Mouse (Mus musculus) cerebellum, adult 8-10 months (tissue): ENCODE results near the gene Lmln.
"Not testable (repeated sequence)": the region's sequence is repeated elsewhere in the genome, so short reads cannot be mapped to it uniquely, and the experiment has no call there.

Experiments
- DNase-seq: peaks from one replicate; pipeline ENCODE4 v3.0.0; 2022

Gene Lmln

DNA sequence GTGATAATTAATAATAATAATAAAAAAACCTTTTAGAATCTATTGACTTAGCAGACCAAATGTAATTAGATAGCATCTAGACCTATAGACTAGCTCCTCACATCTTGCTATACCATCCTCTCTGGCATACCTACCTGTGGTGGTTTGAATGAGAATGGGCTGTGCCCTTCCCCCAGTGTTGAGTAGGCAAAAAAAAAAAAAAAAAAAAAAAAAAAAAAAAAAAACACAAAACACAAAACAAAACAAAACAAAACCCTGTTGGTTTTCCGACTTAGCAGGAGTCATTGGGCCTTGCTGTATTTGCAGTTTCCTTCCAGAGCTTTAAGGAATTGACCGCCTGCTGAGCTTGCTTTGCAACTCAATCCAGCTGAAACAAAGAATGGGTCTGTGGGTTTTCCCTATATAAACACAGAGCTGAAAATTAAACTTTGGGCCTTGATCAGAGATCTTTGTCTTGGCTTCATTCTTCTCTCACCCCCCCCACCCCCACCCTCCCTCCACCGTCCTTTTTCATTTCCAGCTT lies 79.5 kb downstream of the Lmln start:
- DNase-seq: no peak

DNA sequence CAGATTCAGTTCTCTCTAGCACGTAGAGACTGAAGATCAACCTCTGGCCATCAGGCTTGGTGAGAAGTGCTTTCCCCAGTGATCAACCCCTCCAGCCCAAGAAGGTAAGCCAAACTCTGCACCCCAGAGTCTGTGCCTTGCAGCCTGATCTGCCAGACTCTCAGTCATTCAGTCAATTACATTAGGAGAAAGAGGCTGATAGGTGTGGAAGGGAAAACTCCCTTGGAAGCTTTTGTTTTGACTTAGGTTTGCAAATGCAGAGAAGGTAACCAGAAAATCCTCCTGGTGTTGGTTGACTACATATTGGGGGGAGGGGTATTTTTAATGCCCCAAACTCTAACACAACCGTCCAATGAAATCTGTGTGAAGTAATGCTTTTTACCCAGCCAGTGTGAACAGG lies 81.1 kb downstream of the Lmln start:
- DNase-seq: no peak

DNA sequence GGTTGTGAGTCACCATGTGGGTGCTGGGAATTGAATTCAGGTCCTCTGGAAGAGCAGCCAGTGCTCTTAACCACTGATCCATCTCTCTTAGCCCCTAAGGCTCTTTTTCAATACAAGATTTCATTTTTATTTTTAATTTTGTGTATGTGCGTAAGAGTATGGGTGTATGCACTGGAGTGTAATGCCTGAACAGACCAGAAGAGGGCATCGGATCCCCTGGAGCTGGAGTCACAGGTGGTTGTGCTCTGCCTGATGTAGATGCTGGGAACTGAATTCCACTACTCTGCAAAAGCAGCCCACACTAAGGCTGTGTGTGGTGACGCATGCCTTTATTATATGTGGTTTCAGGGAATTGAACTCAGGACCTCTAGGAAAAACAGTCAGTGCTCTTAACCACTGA lies 83.9 kb downstream of the Lmln start:
- DNase-seq: no peak

DNA sequence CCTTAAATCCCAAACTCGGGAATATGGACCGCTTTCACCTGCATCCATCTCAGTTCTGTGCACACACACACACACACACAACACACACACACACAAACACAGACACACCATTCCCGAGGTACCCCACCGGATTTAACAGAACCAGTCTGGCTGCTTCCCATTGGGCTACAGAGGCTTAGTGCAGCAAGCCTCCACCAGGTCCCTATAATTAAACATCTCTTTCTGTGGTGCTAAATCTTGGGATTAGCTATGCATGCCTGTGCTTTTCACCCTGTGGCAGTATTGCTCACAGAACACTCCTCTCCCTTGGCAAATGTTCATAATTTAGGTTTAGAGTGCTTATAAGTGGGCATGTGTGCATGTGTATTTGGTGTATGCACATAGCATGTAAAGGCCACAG lies 85.8 kb downstream of the Lmln start:
- DNase-seq: no peak

DNA sequence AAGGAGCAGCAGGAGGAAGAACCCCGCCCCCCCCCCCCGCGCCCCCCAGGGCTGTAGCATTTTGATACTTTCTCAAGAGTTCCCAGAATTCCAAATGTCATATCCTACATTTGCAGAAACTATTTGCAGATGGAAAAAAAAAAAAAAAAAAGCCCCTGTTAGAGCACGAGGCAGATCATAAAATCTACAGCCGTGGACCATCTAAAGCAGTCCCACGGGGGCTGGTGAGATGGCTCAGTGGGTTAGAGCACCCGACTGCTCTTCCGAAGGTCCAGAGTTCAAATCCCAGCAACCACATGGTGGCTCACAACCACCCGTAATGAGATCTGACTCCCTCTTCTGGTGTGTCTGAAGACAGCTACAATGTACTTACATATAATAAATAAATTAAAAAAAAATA lies 88.6 kb downstream of the Lmln start:
- DNase-seq: not testable (repeated sequence)

DNA sequence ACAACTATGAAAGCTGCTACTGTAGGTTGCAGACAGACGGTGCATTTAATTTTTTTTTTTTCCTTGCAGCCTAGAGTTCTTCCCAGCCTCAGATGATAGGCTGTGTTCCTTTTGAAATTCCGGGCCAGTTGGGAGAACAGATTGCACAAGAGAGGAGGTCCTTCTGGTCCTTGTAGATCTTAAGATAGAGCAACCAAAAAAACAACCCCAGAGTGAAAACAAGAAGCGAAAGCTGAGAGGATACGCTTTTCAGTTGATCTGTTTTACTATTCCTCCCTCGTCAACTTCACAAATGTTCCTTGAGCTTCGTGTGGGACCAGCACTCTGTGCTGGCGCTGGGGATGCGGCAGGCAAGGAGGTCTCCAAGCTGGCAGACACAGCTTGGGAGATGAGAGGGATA lies 89.2 kb downstream of the Lmln start:
- DNase-seq: peak; percentile 26

DNA sequence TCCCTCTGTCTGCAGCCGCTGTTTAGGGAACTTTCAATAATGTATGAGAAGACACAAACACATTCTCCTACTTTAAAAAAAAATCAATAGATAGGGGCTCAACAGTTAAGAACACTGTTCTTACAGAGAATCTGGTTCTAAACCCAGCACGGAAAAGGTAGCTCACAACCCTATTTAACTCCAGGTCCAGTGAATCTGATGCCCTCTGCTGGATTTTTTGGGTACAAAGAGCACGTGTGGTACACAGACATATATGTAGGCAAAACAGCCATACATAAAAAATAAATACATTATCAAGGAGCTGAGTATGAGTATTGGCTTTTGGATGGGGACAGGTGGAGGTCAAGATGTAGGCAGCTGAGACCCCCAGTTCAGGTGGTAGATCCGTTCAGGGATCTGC lies 92.7 kb downstream of the Lmln start:
- no peak for DNase-seq

DNA sequence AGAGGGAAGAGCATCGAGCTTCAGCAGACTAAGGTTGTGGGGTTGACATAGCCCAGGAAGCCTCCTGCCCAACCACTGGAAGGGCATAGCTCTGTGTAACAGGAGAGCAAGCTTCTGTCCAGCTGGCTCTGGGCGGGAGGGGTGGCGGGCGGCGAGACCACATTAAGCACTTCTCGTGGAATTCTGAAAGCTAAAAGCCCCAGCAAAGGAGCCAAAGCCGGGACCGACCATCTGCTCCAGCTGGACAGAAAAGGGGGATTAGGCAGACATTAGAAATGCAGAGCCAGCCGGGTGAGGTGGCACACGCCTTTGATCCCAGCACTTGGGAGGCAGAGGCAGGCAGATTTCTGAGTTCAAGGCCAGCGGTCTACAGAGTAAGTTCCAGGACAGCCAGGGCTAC lies 95.7 kb downstream of the Lmln start:
- no peak for DNase-seq

DNA sequence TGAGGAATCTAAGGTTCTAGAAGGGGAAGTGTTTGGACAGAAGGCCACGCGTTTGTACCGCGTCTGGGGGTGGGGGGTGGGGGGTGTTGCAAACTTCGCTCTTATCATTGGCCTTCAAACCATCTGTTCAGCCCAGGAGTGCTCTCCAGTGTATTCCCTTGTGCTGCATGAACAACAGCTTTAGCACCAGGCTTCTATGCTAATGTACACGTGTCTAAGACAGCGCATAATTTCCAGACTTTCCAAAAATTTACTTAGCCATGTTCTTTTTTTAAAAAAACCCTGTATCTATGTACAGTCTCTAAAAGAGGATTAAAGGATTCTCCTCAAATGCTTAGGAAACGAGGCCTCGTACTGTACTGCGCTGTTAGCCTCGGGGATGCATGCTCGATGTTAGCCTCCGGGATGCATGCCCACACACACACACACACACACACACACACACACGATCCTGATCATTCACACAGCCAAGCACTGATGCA lies 96.3 kb downstream of the Lmln start:
- DNase-seq: no peak

DNA sequence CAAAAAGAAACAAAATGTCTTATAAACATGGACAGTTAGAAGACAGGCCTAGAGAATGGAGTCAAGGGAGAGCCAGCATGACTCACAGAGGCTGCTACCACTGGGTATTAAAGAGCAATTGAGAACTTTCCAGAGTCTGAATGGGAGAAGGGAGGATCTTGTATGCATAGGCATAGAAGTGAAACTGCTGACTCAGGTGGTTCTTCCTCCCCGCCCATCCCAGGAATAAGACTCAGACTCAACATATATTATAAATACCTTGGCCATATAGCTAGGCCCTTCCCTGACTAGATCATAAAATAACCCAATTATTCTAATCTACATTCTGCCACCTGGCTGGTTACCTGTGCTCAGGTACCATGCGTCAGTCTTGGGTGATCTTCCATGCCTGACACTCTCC lies 97.0 kb downstream of the Lmln start:
- no peak for DNase-seq

DNA sequence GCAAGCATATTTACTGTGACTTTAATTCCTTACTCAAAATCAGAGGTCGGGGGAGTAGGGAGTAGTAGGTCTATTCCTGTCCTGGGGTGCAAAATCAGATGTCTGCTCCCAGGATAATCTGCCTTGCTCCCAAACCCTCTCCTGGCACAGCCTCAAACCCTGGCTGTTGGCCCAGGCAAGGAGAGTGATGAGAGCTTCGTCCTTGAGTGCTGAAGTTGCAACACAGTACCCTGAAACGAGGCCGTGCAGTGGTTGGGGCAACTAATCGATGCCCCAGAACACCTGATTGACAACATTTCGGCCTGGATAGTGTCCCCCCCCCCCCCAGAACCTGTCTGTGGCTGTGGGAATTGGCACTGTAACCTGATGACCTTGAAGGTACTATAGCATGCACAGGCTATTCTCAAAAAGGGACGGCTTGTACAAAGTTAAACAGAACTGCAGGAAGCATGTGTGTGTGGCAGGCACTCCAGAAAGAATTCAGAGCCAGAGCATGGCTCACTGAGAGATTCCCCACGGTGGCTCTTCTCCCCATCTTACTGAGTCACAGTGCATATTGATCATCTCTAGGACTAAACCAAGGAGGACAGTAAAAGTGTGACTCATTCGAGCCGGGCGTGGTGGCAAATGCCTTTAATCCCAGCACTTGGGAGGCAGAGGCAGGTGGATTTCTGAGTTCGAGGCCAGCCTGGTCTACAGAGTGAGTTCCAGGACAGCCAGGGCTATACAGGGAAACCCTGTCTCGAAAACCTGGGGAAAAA lies 101.2 kb downstream of the Lmln start:
- no peak for DNase-seq

DNA sequence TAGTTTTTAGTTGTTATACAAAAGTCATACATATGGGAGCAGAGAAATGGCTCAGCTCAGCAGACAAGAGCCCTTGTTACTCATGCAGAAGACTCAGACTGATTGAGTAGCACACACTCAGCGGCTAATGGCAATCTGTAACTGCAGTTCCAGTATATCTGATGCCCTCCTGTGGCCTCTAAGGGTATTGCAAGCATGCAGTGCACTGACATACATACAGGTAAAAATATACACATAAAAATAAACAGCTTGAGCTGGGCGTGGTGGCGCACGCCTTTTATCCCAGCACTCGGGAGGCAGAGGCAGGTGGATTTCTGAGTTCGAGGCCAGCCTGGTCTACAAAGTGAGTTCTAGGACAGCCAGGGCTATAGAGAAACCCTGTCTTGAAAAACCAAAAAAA lies 104.0 kb downstream of the Lmln start:
- not testable (repeated sequence) for DNase-seq

DNA sequence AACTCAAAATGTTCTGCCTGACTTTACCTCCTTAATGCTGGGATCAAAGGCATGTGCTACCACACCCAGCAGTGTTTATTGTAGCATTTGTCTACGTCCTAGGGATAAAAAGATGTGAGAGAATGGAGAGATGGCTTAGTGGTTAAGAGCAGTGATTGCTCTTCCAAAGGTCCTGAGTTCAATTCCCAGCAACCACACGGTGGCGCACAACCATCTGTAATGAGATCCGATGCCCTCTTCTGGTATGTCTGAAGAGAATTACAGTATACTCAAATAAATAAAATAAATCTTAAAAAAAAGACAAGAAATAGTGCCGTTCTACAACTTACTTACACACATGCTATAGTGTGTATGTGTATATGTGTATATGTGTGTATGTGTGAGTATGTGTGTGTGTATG lies 105.2 kb downstream of the Lmln start:
- no peak for DNase-seq

DNA sequence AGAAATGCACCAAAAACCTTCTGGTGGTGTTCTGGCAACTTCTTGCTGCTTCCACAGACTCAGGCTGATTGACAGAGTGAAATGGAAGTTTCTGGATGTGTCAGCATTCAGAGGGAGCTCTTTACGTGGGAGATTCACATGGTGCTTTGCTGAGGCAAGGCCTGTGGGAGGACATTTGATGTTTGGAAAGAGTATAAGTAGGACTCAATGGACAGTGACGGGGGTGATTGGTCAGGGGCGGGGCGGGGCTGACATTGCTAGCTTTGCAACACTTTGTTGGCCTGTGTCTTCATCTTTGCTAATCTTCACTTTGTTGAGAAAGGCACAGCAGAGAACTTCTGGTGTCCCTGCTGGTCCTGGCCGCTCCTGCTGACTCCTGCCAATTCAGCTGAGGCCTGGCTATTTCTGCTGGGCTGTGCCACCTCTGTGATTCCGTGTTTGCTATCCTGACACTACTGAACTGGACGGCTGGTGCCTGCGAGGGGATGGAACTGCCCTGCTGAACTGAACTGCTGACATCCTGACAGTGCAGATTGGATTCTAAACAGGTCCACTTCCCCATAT lies 107.2 kb downstream of the Lmln start:
- DNase-seq: no peak

DNA sequence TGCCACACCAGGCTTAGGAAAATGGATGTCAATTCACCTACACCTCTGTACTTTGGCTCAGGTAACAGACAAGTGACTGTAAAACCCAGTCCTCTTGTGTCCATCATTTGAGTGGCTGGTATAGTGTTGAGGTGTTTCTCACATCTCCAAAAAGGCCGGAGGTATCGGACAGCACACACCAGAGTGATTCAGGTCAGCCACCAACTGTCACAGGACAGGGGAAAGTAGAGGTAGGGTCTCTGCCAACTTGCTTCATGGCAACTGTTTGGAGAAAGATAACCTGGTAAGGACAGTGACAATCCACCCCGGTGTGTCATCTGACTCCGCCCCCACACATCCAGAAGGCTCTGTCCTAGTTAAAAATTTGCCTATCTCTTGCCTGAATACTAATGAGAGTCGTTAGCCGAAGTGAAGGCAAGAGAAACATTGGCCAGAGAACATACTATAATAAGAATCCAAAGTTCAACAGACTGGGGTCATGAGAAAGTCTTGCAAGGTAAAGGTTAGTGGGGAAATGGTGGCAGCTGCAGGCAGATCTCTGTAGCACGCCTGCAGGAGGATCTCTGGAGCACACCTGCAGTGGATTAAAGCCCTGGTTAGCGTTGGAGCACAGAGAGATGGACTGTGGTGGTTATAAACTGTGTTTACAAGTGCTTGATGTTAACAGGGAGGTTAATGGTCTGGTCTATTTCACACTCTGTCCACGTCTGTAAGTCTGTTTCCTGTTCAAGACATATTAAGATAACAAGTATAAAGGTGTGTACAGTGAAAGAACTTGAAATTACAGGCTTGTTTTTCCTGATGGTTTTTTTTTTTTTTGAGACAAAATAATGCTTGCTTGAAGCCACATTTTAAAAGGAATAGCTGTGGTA lies 108.6 kb downstream of the Lmln start:
- DNase-seq: no peak

DNA sequence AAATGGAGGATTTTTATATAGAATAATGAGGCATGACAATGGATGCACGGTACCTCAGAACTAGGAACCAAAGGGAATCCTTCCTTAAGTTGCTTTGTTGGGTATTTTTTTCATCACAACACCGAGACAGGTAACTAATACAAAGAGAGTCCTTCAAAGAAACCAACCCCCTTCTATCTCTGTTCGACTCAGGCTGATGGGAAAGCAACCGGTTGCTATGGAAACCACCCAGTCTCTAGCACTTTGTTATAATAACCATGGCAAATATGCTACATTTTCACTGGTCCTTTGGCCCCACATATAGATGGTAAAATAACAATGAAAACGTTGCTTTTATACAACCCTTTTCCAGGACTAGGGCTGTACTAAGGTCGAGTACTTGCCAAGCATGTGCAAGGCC lies 109.5 kb downstream of the Lmln start:
- DNase-seq: no peak

DNA sequence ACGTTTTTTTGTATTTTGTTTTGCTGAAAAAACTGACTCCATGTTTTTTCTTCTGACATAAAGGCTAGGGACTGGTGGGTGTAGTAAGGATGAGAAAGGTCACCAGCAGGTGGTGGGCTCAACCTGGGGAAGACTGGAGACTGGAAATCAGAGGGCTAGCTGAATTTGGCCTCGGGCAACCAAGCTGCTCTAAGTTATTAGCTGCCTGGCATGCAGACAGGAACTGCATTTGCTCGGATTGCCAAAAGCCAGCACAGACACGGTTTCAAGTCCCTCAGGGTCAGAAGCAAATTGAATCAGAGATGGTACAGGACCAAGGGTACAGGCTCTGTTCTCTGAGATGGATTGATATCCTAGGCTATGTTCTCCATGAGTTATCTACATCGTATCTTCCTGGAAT lies 110.8 kb downstream of the Lmln start:
- DNase-seq: no peak

DNA sequence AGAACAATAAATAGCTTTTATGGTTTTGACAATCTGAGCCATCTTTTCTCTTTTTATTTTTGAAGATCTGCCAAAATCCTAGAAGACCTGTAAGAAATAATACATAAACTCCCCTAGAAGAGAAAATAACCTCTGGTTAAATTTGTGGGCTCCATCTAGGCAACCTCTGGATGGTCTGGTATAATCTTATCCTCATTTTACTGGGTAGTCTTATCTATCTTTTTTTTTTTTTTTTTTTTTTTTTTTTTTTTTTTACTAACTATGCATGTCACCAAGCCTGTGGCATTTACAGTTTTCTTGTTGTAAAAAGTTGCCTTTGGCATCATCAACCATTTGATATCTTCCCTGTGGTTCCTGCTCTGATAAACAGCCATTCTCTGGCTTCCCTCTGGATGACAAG lies 112.4 kb downstream of the Lmln start:
- DNase-seq: no peak

DNA sequence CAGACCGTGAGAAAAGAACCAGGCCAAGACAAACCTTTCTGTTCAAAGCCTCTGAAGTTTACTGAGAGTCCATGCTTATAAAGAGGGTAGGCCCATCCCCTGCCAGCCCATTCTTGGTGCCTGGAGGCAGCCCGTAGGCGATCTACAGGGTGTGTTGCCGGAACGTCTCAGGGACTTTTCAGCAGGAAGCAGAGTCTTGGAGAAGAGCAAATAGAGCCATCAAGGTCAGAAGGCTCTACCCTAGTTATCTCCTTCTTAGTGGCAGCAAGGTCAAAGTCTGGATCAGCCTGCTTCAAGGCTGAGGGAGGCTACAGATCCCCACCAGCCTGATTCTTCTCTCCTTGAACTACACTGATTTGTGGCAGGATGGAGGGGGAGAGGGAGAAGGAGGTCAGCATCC lies 114.5 kb downstream of the Lmln start:
- DNase-seq: not testable (repeated sequence)
